ENCODE assay signal across 19 mouse cellular contexts in genomic region chr11:86039355-86039754, GRCm38 (mm10).
DNase-seq lines count a peak whose midpoint lies in the region; ATAC-seq and TF ChIP-seq lines count a peak whose summit lies in the region.
"Had no signal": no experiment of that assay in that cellular context is flagged by ENCODE, and none has a peak within 500 bp of the region (broad histone marks: within the 10 kb centered on the region; RNA-seq: fewer than 3 reads in every experiment).

No protein-coding gene starts in this region.

- H3K9me3 ChIP-seq in forebrain, postnatal 0 days (ENCODE audit: low read length) = no peaks in the 10 kb centered on the region
- H3K9me3 ChIP-seq in midbrain, embryonic 16.5 days (replicated peaks; ENCODE audit: control insufficient read depth, low read length, poor library complexity, severe bottlenecking) = no peaks in the 10 kb centered on the region
- no peaks in the 10 kb centered on the region for H3K9me3 ChIP-seq in lung, postnatal 0 days (ENCODE audit: low read length)
- H3K9me3 ChIP-seq: embryonic facial prominence, embryonic 13.5 days; liver, embryonic 12.5 days; lung, embryonic 15.5 days; megakaryocyte, embryonic 14.5 days; neural tube, embryonic 12.5 days had no signal

- WGBS in forebrain, postnatal 0 days = 11% methylated on average over 8 of the region's 8 CpGs
- 25% methylated on average over 8 of the region's 8 CpGs for WGBS in midbrain, embryonic 16.5 days
- 84% methylated on average over 8 of the region's 8 CpGs for WGBS in lung, postnatal 0 days

- no peak for TF ChIP-seq CTCF in brain, embryonic 14.5 days (IDR thresholded peaks at IDR 0.05; ENCODE audit: borderline replicate concordance, extremely low read depth, insufficient read depth, insufficient read length)
- TF ChIP-seq CTCF in forebrain, postnatal 0 days (IDR thresholded peaks at IDR 0.05; ENCODE audit: low read depth) = no peak
- TF ChIP-seq CTCF in lung, postnatal 0 days (IDR thresholded peaks at IDR 0.05) = no peak

- H3K9ac ChIP-seq in forebrain, postnatal 0 days = no peak overlapping the region
- H3K9ac ChIP-seq in midbrain, embryonic 16.5 days (ENCODE audit: low read depth, low read length) = no peak overlapping the region
- no peak overlapping the region for H3K9ac ChIP-seq in lung, postnatal 0 days (replicated peaks; ENCODE audit: low read depth)
- H3K9ac ChIP-seq: embryonic facial prominence, embryonic 13.5 days; liver, embryonic 12.5 days; lung, embryonic 15.5 days; neural tube, embryonic 12.5 days had no signal

- peaks cover 9% of the 10 kb centered on the region; the same call in 1 of the 2 replicates for H3K4me1 ChIP-seq in forebrain, postnatal 0 days (ENCODE audit: insufficient read depth)
- H3K4me1 ChIP-seq in midbrain, embryonic 16.5 days (ENCODE audit: control insufficient read depth, insufficient read depth, low read length) = peaks cover 7% of the 10 kb centered on the region; the same call in 1 of the 2 replicates
- no peaks in the 10 kb centered on the region for H3K4me1 ChIP-seq in lung, postnatal 0 days (ENCODE audit: insufficient read depth, low read depth, low read length)
- H3K4me1 ChIP-seq: embryonic facial prominence, embryonic 13.5 days; liver, embryonic 12.5 days; lung, embryonic 15.5 days; megakaryocyte, embryonic 14.5 days; neural tube, embryonic 12.5 days had no signal

- TF ChIP-seq EP300 in lung, postnatal 0 days (IDR thresholded peaks at IDR 0.05) = no peak

- H3K4me3 ChIP-seq in forebrain, postnatal 0 days (ENCODE audit: low read depth, low read length) = no peak overlapping the region
- no peak overlapping the region for H3K4me3 ChIP-seq in midbrain, embryonic 16.5 days (ENCODE audit: low read depth, low read length)
- no peak overlapping the region for H3K4me3 ChIP-seq in lung, postnatal 0 days (ENCODE audit: low read depth, low read length)
- H3K4me3 ChIP-seq: embryonic facial prominence, embryonic 13.5 days; liver, embryonic 12.5 days; lung, embryonic 15.5 days; megakaryocyte, embryonic 14.5 days; neural tube, embryonic 12.5 days had no signal

- H3K27ac ChIP-seq in forebrain, postnatal 0 days (ENCODE audit: low read depth, low read length) = no peak overlapping the region; the same call in 1 of the 2 replicates
- peak overlapping the region; percentile 20; the same call in 1 of the 2 replicates for H3K27ac ChIP-seq in midbrain, embryonic 16.5 days (ENCODE audit: low read length)
- H3K27ac ChIP-seq in lung, postnatal 0 days (ENCODE audit: low read length) = no peak overlapping the region
- H3K27ac ChIP-seq: embryonic facial prominence, embryonic 13.5 days; liver, embryonic 12.5 days; lung, embryonic 15.5 days; neural tube, embryonic 12.5 days had no signal

- no peaks in the 10 kb centered on the region for H3K36me3 ChIP-seq in forebrain, postnatal 0 days (ENCODE audit: insufficient read depth)
- no peaks in the 10 kb centered on the region for H3K36me3 ChIP-seq in midbrain, embryonic 16.5 days (ENCODE audit: control insufficient read depth, insufficient read depth, low read length)
- H3K36me3 ChIP-seq in lung, postnatal 0 days (ENCODE audit: insufficient read depth, low read length) = no peaks in the 10 kb centered on the region
- H3K36me3 ChIP-seq: embryonic facial prominence, embryonic 13.5 days; liver, embryonic 12.5 days; lung, embryonic 15.5 days; neural tube, embryonic 12.5 days had no signal

- H3K4me2 ChIP-seq in forebrain, postnatal 0 days (ENCODE audit: low read depth) = peak overlapping the region; percentile 10; the same call in 1 of the 2 replicates
- H3K4me2 ChIP-seq in midbrain, embryonic 16.5 days (ENCODE audit: low read length) = no peak overlapping the region
- H3K4me2 ChIP-seq in lung, postnatal 0 days (replicated peaks; ENCODE audit: low read depth, low read length) = no peak overlapping the region
- H3K4me2 ChIP-seq: embryonic facial prominence, embryonic 13.5 days; liver, embryonic 12.5 days; lung, embryonic 15.5 days; neural tube, embryonic 12.5 days had no signal

- DNase-seq in heart, adult 11 months = peak; percentile 50
- no peak for DNase-seq in heart, adult 8-10 months (ENCODE audit: low spot score)
- peak; percentile 92 for DNase-seq in brain, embryonic 14.5 days (ENCODE audit: low read depth)
- DNase-seq in forebrain, postnatal 0 days = peak; percentile 39
- DNase-seq in kidney, postnatal 36 days = no peak
- DNase-seq in frontal cortex, adult 2 months (ENCODE audit: extremely low spot score in 1 of 2, low spot score in 1 of 2) = no peak
- DNase-seq in lung, postnatal 0 days (ENCODE audit: low spot score) = no peak
- DNase-seq: cerebellum, postnatal 25 days; gastrocnemius, postnatal 36 days; kidney, adult 18-20 months; kidney, postnatal 14 days; left cerebral cortex, postnatal 4 days; thymus, postnatal 14 days had no signal

- peak; percentile 74 for ATAC-seq in forebrain, postnatal 0 days
- no peak for ATAC-seq in midbrain, embryonic 16.5 days
- no peak for ATAC-seq in lung, postnatal 0 days
- ATAC-seq: liver, embryonic 12.5 days had no signal

- no peak for TF ChIP-seq POLR2A in brain, embryonic 14.5 days (IDR thresholded peaks at IDR 0.05; ENCODE audit: borderline replicate concordance, extremely low read depth, insufficient read depth, insufficient read length, poor library complexity, severe bottlenecking)

- H3K27me3 ChIP-seq in forebrain, postnatal 0 days (ENCODE audit: insufficient read depth, low read length) = no peaks in the 10 kb centered on the region
- no peaks in the 10 kb centered on the region for H3K27me3 ChIP-seq in midbrain, embryonic 16.5 days (ENCODE audit: control insufficient read depth, insufficient read depth, low read depth, low read length)
- H3K27me3 ChIP-seq in lung, postnatal 0 days (replicated peaks; ENCODE audit: insufficient read depth, low read length) = no peaks in the 10 kb centered on the region
- H3K27me3 ChIP-seq: embryonic facial prominence, embryonic 13.5 days; liver, embryonic 12.5 days; lung, embryonic 15.5 days; neural tube, embryonic 12.5 days had no signal

Comparison
In these comparisons a context has a peak if more than half of its experiments do, and no peak if none do; other contexts are left out.
1. DNase-seq: peak in heart, adult 11 months (single experiment), brain, embryonic 14.5 days (single experiment) and forebrain, postnatal 0 days (single experiment); none in heart, adult 8-10 months (single experiment), kidney, postnatal 36 days (0 of 2), frontal cortex, adult 2 months (0 of 2) and lung, postnatal 0 days (single experiment).